Mouse (Mus musculus) ES-Bruce4 (cell line): ENCODE measurements around the gene Fbxl17. TPM values are rescaled to one million over a fixed set of nuclear protein-coding genes. Genes with fewer than 3 reads are reported as not detected.

Experiments used
- H3K27ac ChIP-seq: 2 replicates; pipeline ENCODE4 v1.5.1; 2012; ENCODE audit warnings: low read length, inconsistent platforms; ENCODE audit not compliant: insufficient read depth
- H3K27me3 ChIP-seq: 2 replicates; pipeline ENCODE4 v1.6.1; 2012; ENCODE audit warnings: mild to moderate bottlenecking, low read length, inconsistent platforms; ENCODE audit not compliant: control insufficient read depth, poor library complexity, insufficient read depth, severe bottlenecking
- H3K36me3 ChIP-seq: 2 replicates; pipeline ENCODE4 v1.6.1; 2012; ENCODE audit warnings: inconsistent platforms, mild to moderate bottlenecking, low read length, moderate library complexity; ENCODE audit not compliant: control insufficient read depth, poor library complexity, insufficient read depth, severe bottlenecking
- H3K4me1 ChIP-seq: one replicate; pipeline ENCODE4 v1.8.1; 2011; ENCODE audit warnings: low read length; ENCODE audit not compliant: control insufficient read depth, insufficient read depth
- H3K4me3 ChIP-seq: 2 replicates; pipeline ENCODE4 v1.5.1; 2011; ENCODE audit warnings: low read depth, mild to moderate bottlenecking, low read length
- H3K9ac ChIP-seq: 2 replicates; pipeline ENCODE4 v1.6.1; 2012; ENCODE audit warnings: low read depth, mild to moderate bottlenecking, inconsistent platforms; ENCODE audit not compliant: poor library complexity, severe bottlenecking
- H3K9me3 ChIP-seq: replicated peaks from 2 replicates; pipeline ENCODE4 v1.6.1; 2012; ENCODE audit warnings: mild to moderate bottlenecking, low read length, inconsistent platforms; ENCODE audit not compliant: control insufficient read depth, poor library complexity, insufficient read depth, severe bottlenecking
- CTCF ChIP-seq: IDR thresholded peaks from one replicate; pipeline ENCODE4 v1.8.1; 2011; ENCODE audit warnings: low read depth, low read length
- EP300 ChIP-seq: IDR thresholded peaks from 2 replicates; pipeline ENCODE4 v1.6.1; 2011; ENCODE audit warnings: low read depth, low read length; ENCODE audit not compliant: insufficient read depth
- POLR2A ChIP-seq: IDR thresholded peaks from one replicate; pipeline ENCODE4 v1.8.1; 2011; ENCODE audit warnings: low read length; ENCODE audit not compliant: insufficient read depth
- polyA plus RNA-seq: library from polyadenylated mRNA; stranded (reverse); fragments of >200 nt; gene quantifications from 2 replicates; pipeline ENCODE4 v1.2.4, GENCODE M21; 2011; ENCODE audit warnings: low read depth; ENCODE audit not compliant: missing spikeins, insufficient read depth, insufficient read length

The Fbxl17 gene
- polyA plus RNA-seq, 1 experiment = 11.7 TPM

- peaks cover 13% of the 10 kb centered on the region for H3K9me3 ChIP-seq
- H3K4me3 ChIP-seq = no peak overlapping the region
- H3K36me3 ChIP-seq = no peaks in the 10 kb centered on the region
- H3K4me1 ChIP-seq = no peaks in the 10 kb centered on the region
- no peak overlapping the region for H3K9ac ChIP-seq
- TF ChIP-seq EP300 (no peak), POLR2A (no peak), CTCF (no peak)
- H3K27ac ChIP-seq = no peak overlapping the region
- H3K27me3 ChIP-seq = no peaks in the 10 kb centered on the region
Observed at GRCm38 (mm10) chr17:63134805-63135204, 365.0 kb downstream of the Fbxl17 start.

- no peak for TF ChIP-seq POLR2A
- TF ChIP-seq CTCF = no peak
- no peak for TF ChIP-seq EP300
- Histone ChIP-seq H3K9ac (no peak overlapping the region), H3K27ac (no peak overlapping the region), H3K4me1 (no peaks in the 10 kb centered on the region), H3K27me3 (no peaks in the 10 kb centered on the region), H3K9me3 (peaks cover 29% of the 10 kb centered on the region), H3K36me3 (no peaks in the 10 kb centered on the region), H3K4me3 (no peak overlapping the region)
Observed at GRCm38 (mm10) chr17:63122427-63122826, 377.4 kb downstream of the Fbxl17 start.

GRCm38 (mm10) chr17:63119701-63120100 is 380.1 kb downstream of the Fbxl17 start:
- no peaks in the 10 kb centered on the region for H3K36me3 ChIP-seq
- TF ChIP-seq CTCF (no peak), POLR2A (no peak), EP300 (no peak)
- H3K9ac ChIP-seq = no peak overlapping the region
- no peak overlapping the region for H3K27ac ChIP-seq
- no peaks in the 10 kb centered on the region for H3K4me1 ChIP-seq
- no peak overlapping the region for H3K4me3 ChIP-seq
- no peaks in the 10 kb centered on the region for H3K27me3 ChIP-seq
- peaks cover 21% of the 10 kb centered on the region for H3K9me3 ChIP-seq

GRCm38 (mm10) chr17:63119077-63119476 is 380.7 kb downstream of the Fbxl17 start:
- no peak overlapping the region for H3K9ac ChIP-seq
- H3K27ac ChIP-seq = no peak overlapping the region
- H3K4me3 ChIP-seq = no peak overlapping the region
- no peaks in the 10 kb centered on the region for H3K4me1 ChIP-seq
- peaks cover 15% of the 10 kb centered on the region for H3K9me3 ChIP-seq
- TF ChIP-seq EP300 (no peak), CTCF (no peak), POLR2A (no peak)
- no peaks in the 10 kb centered on the region for H3K27me3 ChIP-seq
- H3K36me3 ChIP-seq = no peaks in the 10 kb centered on the region

- Histone ChIP-seq H3K27ac (no peak overlapping the region), H3K9ac (no peak overlapping the region), H3K9me3 (peaks cover 5% of the 10 kb centered on the region; the same call in 1 of the 2 replicates), H3K4me3 (no peak overlapping the region), H3K4me1 (no peaks in the 10 kb centered on the region), H3K36me3 (no peaks in the 10 kb centered on the region), H3K27me3 (no peaks in the 10 kb centered on the region)
- no peak for TF ChIP-seq CTCF
Observed at GRCm38 (mm10) chr17:63117130-63117529, 382.7 kb downstream of the Fbxl17 start.

- H3K27ac ChIP-seq = no peak overlapping the region
- H3K9me3 ChIP-seq = no peaks in the 10 kb centered on the region
- TF ChIP-seq CTCF (no peak), POLR2A (no peak), EP300 (no peak)
- no peaks in the 10 kb centered on the region for H3K36me3 ChIP-seq
- H3K4me3 ChIP-seq = no peak overlapping the region
- no peaks in the 10 kb centered on the region for H3K4me1 ChIP-seq
- no peaks in the 10 kb centered on the region for H3K27me3 ChIP-seq
- H3K9ac ChIP-seq = no peak overlapping the region
Observed at GRCm38 (mm10) chr17:63114399-63115085, 385.3 kb downstream of the Fbxl17 start.
